Mouse (Mus musculus) C2C12 (cell line): ENCODE data around the gene Pla2g5.

Experiments
- CTCF ChIP-seq: IDR thresholded peaks from one replicate; pipeline ENCODE4 v1.5.1; 2011; ENCODE audit not compliant: control insufficient read depth, insufficient read depth, insufficient read length
- MAX ChIP-seq: IDR thresholded peaks from one replicate; pipeline ENCODE4 v1.6.1; 2011; ENCODE audit warnings: mild to moderate bottlenecking, control low read depth
- MYOG ChIP-seq: IDR thresholded peaks from one replicate; pipeline ENCODE4 v1.6.1; 2011; ENCODE audit not compliant: control insufficient read depth, insufficient read length; ENCODE audit errors: extremely low read depth
- USF1 ChIP-seq: IDR thresholded peaks from one replicate; pipeline ENCODE4 v1.6.1; 2011; ENCODE audit warnings: low read depth, mild to moderate bottlenecking, control low read depth, moderate library complexity

GRCm38 (mm10) chr4:138762266-138762665 lies 101.0 kb downstream of the Pla2g5 start:
- TF ChIP-seq USF1 (no peak), CTCF (no peak), MYOG (no peak), MAX (no peak)
